ENCODE assay signal across 10 mouse cellular contexts in genomic region chr4:139241678-139242606, GRCm38 (mm10). TPM values are rescaled to one million over a fixed set of nuclear protein-coding genes. Genes with fewer than 3 reads are reported as not detected.
DNase-seq lines count a peak whose midpoint lies in the region; ATAC-seq lines count a peak whose summit lies in the region.
"Had no signal": no experiment of that assay in that cellular context is flagged by ENCODE, and none has a peak within 500 bp of the region (broad histone marks: within the 10 kb centered on the region; RNA-seq: fewer than 3 reads in every experiment).

No protein-coding gene starts in this region.

- no peak for DNase-seq in forebrain, embryonic 10.5 days (ENCODE audit: extremely low spot score, low spot score)
- no peak for DNase-seq in kidney, adult 9 months
- DNase-seq in kidney, postnatal 36 days: peak; percentile 23 to 40
- DNase-seq in thymus, postnatal 25 days: peak; percentile 38
- DNase-seq in right cerebral cortex, postnatal 4 days: no peak
- no peak for DNase-seq in urinary bladder, postnatal 10 days (ENCODE audit: low spot score)
- DNase-seq: cerebellum, postnatal 10 days had no signal

- ATAC-seq in forebrain, embryonic 12.5 days (ENCODE audit: low FRiP score): no peak
- no peak for ATAC-seq in kidney, embryonic 14.5 days (ENCODE audit: low FRiP score, low TSS enrichment)
- ATAC-seq: Patski had no signal

- WGBS in forebrain, embryonic 10.5 days: 71% methylated on average over 22 of the region's 22 CpGs
- 62% methylated on average over 22 of the region's 22 CpGs for WGBS in forebrain, embryonic 12.5 days
- 41% methylated on average over 22 of the region's 22 CpGs for WGBS in kidney, embryonic 14.5 days

- no peak overlapping the region for H3K9ac ChIP-seq in forebrain, embryonic 12.5 days
- no peak overlapping the region for H3K9ac ChIP-seq in kidney, embryonic 14.5 days (ENCODE audit: low read depth, low read length)

- 0 out of 2 replicates have a peak overlapping the region, but pooled peaks have one; percentile 0 for H3K27ac ChIP-seq in forebrain, embryonic 10.5 days
- H3K27ac ChIP-seq in forebrain, embryonic 12.5 days: no peak overlapping the region
- peak overlapping the region; percentile 17; the same call in 1 of the 2 replicates for H3K27ac ChIP-seq in kidney, embryonic 14.5 days (ENCODE audit: low read depth, low read length)

- no peaks in the 10 kb centered on the region for H3K9me3 ChIP-seq in forebrain, embryonic 10.5 days
- H3K9me3 ChIP-seq in forebrain, embryonic 12.5 days: no peaks in the 10 kb centered on the region
- no peaks in the 10 kb centered on the region for H3K9me3 ChIP-seq in kidney, embryonic 14.5 days (ENCODE audit: control insufficient read depth, low read length)

- no peak overlapping the region for H3K4me3 ChIP-seq in forebrain, embryonic 10.5 days
- H3K4me3 ChIP-seq in forebrain, embryonic 12.5 days (replicated peaks): no peak overlapping the region
- H3K4me3 ChIP-seq in kidney, embryonic 14.5 days (ENCODE audit: low read length): no peak overlapping the region

- H3K36me3 ChIP-seq in forebrain, embryonic 10.5 days (replicated peaks): peaks cover 50% of the 10 kb centered on the region
- peaks cover 44% of the 10 kb centered on the region for H3K36me3 ChIP-seq in forebrain, embryonic 12.5 days (replicated peaks)
- H3K36me3 ChIP-seq in kidney, embryonic 14.5 days (ENCODE audit: control insufficient read depth, insufficient read depth, low read length): peaks cover 27% of the 10 kb centered on the region

- H3K27me3 ChIP-seq in forebrain, embryonic 10.5 days (ENCODE audit: poor library complexity, severe bottlenecking): no peaks in the 10 kb centered on the region
- H3K27me3 ChIP-seq in forebrain, embryonic 12.5 days: no peaks in the 10 kb centered on the region
- H3K27me3 ChIP-seq in kidney, embryonic 14.5 days (ENCODE audit: control insufficient read depth, insufficient read depth, low read length): no peaks in the 10 kb centered on the region
- H3K27me3 ChIP-seq: Patski had no signal

- H3K4me1 ChIP-seq in forebrain, embryonic 10.5 days: peaks cover 79% of the 10 kb centered on the region
- H3K4me1 ChIP-seq in forebrain, embryonic 12.5 days: peaks cover 30% of the 10 kb centered on the region
- peaks cover 62% of the 10 kb centered on the region for H3K4me1 ChIP-seq in kidney, embryonic 14.5 days (ENCODE audit: control insufficient read depth, insufficient read depth, low read length)

- H3K4me2 ChIP-seq in forebrain, embryonic 12.5 days: no peak overlapping the region
- H3K4me2 ChIP-seq in kidney, embryonic 14.5 days (replicated peaks; ENCODE audit: low read depth, low read length): no peak overlapping the region

RNA-seq across cellular contexts. Expression of gene Capzb, which starts 49.2 kb away (rescaled TPM):
- 340 and 360 TPM in 2 replicates for polyA plus RNA-seq in forebrain, embryonic 10.5 days (2016; fragmentation: Nextera tagmentation; extraction: Ambion mirVana)
- 307 and 312 TPM in 2 replicates for polyA plus RNA-seq in forebrain, embryonic 12.5 days (2016; fragmentation: Nextera tagmentation; extraction: Ambion mirVana)
- 256 and 319 TPM in 2 replicates for polyA plus RNA-seq in kidney, embryonic 14.5 days (2014; fragmentation: Nextera tagmentation; extraction: Ambion mirVana)

Comparison
In these comparisons a context has a peak if more than half of its experiments do, and no peak if none do; other contexts are left out.
1. DNase-seq: peak in kidney, postnatal 36 days (2 of 2) and thymus, postnatal 25 days (single experiment); none in forebrain, embryonic 10.5 days (single experiment), kidney, adult 9 months (single experiment), right cerebral cortex, postnatal 4 days (single experiment) and urinary bladder, postnatal 10 days (single experiment).